Mouse (Mus musculus) limb, embryonic 12.5 days (tissue): ENCODE data around the gene Il17ra. TPM values are rescaled to one million over a fixed set of nuclear protein-coding genes. Genes with fewer than 3 reads are reported as not detected.

Experiments used
- ATAC-seq: fragments of 200-750 bp; cut with Nextera tagmentation; 2 replicates; pipeline ENCODE4 v1.8.0; 2017; ENCODE audit warnings: low read depth, moderate TSS enrichment; ENCODE audit not compliant: insufficient number of reproducible peaks, insufficient read depth, low FRiP score, low TSS enrichment
- H3K27ac ChIP-seq: fragments of 300-500 bp; sonication (generic); 2 replicates; pipeline ENCODE4 v1.5.1; 2016; ENCODE audit warnings: mild to moderate bottlenecking, moderate library complexity
- H3K27me3 ChIP-seq: fragments of 300-500 bp; sonication (generic); 2 replicates; pipeline ENCODE4 v1.6.1; 2016; ENCODE audit warnings: mild to moderate bottlenecking, moderate library complexity
- H3K36me3 ChIP-seq: fragments of 300-500 bp; sonication (generic); 2 replicates; pipeline ENCODE4 v1.6.1; 2016; ENCODE audit warnings: mild to moderate bottlenecking, moderate library complexity
- H3K4me1 ChIP-seq: fragments of 300-500 bp; sonication (generic); replicated peaks from 2 replicates; pipeline ENCODE4 v1.6.1; 2016
- H3K4me2 ChIP-seq: fragments of 300-500 bp; sonication (generic); 2 replicates; pipeline ENCODE4 v1.6.1; 2016; ENCODE audit warnings: mild to moderate bottlenecking, moderate library complexity
- H3K4me3 ChIP-seq: fragments of 300-500 bp; sonication (generic); replicated peaks from 2 replicates; pipeline ENCODE4 v1.5.1; 2016; ENCODE audit warnings: mild to moderate bottlenecking
- H3K9ac ChIP-seq: fragments of 300-500 bp; sonication (generic); replicated peaks from 2 replicates; pipeline ENCODE4 v1.6.1; 2016; ENCODE audit warnings: mild to moderate bottlenecking, moderate library complexity
- H3K9me3 ChIP-seq: fragments of 300-500 bp; sonication (generic); 2 replicates; pipeline ENCODE4 v1.6.1; 2016; ENCODE audit warnings: mild to moderate bottlenecking, moderate library complexity
- WGBS: fragments of 180-500 bp; shearing (Covaris S2); methylation state at CpG from one replicate; pipeline ENCODE4 v1.1.7; 2016; 5-methylcytosine and 5-hydroxymethylcytosine counted together
- polyA plus RNA-seq: library from polyadenylated mRNA; unstranded; fragments of >200 nt; fragmentation: Nextera tagmentation; extraction: Ambion mirVana; gene quantifications from 2 replicates; pipeline ENCODE4 v1.2.1, GENCODE M21; 2016

Gene Il17ra
- polyA plus RNA-seq, 1 experiment from 2014 or later, result 3.8 TPM

DNA sequence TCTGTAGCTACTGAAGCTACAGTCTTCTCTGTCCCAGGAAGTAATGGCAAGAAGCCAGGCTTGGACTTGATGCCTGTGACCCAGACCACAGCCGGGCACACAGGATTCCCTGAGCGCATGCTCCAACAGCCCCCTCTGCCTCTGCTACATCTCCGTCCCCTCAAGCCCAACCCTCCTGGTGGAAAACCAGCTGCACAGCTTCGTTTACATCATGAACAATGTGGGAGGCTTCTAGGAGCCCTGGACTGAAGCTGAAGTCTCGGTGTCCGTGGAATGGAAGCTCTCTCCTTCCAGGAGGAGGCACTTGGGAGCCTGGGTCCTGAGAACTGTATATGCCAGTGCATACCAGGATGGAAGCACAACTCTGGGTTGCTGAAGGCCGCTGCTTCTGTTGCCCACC lies 46.9 kb downstream of the Il17ra start:
- no peak for ATAC-seq
- Histone ChIP-seq H3K4me2 (no peak overlapping the region), H3K4me1 (peaks cover 8% of the 10 kb centered on the region; the same call in 1 of the 2 replicates), H3K36me3 (peaks cover 75% of the 10 kb centered on the region), H3K9me3 (no peaks in the 10 kb centered on the region), H3K4me3 (no peak overlapping the region), H3K27me3 (no peaks in the 10 kb centered on the region), H3K9ac (no peak overlapping the region), H3K27ac (no peak overlapping the region)
- WGBS, result 83% methylated on average over 7 of the region's 7 CpGs

DNA sequence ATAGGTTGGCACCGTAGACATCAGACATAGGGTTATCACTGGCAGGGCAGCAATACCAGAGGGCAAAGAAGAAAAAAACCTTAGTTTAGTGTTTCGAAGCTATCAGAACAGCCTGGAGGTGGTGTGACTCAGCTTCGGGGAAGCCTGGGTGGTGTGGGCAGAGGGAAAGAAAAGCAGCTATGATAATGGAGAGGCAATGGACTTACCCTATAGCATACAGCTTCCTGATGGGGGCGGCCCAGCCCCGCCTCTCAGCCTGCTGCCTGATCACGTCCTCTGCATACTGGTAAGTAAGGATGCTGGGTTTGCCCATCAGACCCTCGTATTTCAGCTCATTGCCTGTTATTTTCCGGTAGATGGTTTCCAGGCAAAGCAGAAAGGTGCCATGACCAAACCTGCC lies 47.4 kb downstream of the Il17ra start:
- no peak overlapping the region for H3K4me3 ChIP-seq
- no peaks in the 10 kb centered on the region for H3K9me3 ChIP-seq
- H3K27me3 ChIP-seq, result no peaks in the 10 kb centered on the region
- no peak overlapping the region for H3K4me2 ChIP-seq
- no peak overlapping the region for H3K9ac ChIP-seq
- peaks cover 79% of the 10 kb centered on the region for H3K36me3 ChIP-seq
- ATAC-seq, result no peak
- H3K4me1 ChIP-seq, result peaks cover 5% of the 10 kb centered on the region; the same call in 1 of the 2 replicates
- WGBS, result 88% methylated on average over 8 of the region's 8 CpGs
- H3K27ac ChIP-seq, result no peak overlapping the region

DNA sequence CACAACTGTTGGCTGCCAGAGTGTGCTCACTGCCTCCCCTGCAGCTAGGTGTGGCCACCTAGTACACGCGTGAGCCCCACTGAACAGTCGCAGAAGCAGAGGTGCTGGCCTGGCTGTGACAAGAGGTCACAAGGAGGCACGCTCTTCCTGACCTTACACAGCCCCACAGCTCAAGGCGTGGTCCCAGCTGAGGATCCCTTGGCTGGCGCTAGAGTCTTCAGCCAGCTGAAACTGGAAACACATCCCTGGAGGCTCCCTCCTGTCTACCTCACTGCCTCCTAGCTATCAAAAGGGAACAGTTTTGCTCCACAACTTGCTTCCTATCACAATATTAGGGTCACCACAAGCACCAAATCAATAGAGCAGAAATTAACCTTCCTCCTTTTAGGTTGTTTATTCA lies 48.2 kb downstream of the Il17ra start:
- ATAC-seq, result no peak
- 72% methylated on average over 6 of the region's 6 CpGs for WGBS
- H3K36me3 ChIP-seq, result peaks cover 87% of the 10 kb centered on the region

DNA sequence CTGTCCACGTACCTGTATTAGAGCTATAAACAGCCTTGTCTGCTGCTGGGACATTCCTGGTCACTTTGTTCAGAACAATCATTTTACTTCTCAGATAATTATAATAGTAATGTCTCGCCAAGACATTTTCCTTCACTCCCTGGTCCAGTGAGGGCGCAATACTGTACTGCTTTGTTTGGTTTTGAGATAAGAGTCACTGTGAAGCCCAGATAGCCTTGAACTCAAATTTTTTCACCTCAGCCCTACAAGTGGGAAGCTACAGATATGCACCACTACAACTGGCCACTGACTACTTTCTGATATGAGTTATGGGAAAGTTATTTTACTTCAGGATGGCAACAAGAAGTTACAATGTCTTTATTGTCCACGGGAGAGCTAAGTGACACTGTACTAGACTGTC lies 53.4 kb downstream of the Il17ra start:
- no peak overlapping the region for H3K4me2 ChIP-seq
- H3K9ac ChIP-seq, result no peak overlapping the region
- H3K36me3 ChIP-seq, result peaks cover 85% of the 10 kb centered on the region
- no peaks in the 10 kb centered on the region for H3K9me3 ChIP-seq
- no peak overlapping the region for H3K27ac ChIP-seq
- no peak overlapping the region for H3K4me3 ChIP-seq
- no peaks in the 10 kb centered on the region for H3K27me3 ChIP-seq
- no peak for ATAC-seq
- WGBS, result 96% methylated on average over 4 of the region's 4 CpGs
- H3K4me1 ChIP-seq, result no peaks in the 10 kb centered on the region

More for the DNA sequence above, 48.2 kb downstream of the Il17ra start:
- Histone ChIP-seq H3K4me3 (no peak overlapping the region), H3K9me3 (no peaks in the 10 kb centered on the region), H3K9ac (no peak overlapping the region), H3K4me1 (no peaks in the 10 kb centered on the region), H3K27me3 (no peaks in the 10 kb centered on the region), H3K27ac (no peak overlapping the region), H3K4me2 (no peak overlapping the region)

DNA sequence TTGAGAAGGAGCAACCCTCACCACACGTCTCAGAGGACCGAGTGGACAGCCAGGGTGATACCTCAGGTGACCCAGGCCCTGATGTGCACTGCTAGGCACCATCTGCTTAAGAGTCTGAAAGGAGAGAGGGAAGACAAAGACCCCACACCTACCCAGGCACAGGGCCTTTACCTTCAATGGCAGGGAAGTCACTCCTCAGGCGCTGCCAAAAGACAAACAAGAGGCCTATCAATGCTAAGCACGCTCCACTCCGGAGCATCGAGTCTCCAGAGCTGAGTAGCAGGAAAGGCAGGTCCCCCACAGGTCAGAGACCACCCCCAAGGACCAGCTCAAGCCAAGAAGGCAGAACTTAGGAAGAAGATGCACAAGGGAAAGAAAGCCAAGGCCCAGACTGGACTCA lies 53.8 kb downstream of the Il17ra start:
- Histone ChIP-seq H3K9me3 (no peaks in the 10 kb centered on the region), H3K27me3 (no peaks in the 10 kb centered on the region), H3K9ac (no peak overlapping the region), H3K27ac (no peak overlapping the region), H3K36me3 (peaks cover 85% of the 10 kb centered on the region), H3K4me2 (no peak overlapping the region), H3K4me1 (no peaks in the 10 kb centered on the region), H3K4me3 (no peak overlapping the region)
- WGBS, result 89% methylated on average over 6 of the region's 6 CpGs
- no peak for ATAC-seq

DNA sequence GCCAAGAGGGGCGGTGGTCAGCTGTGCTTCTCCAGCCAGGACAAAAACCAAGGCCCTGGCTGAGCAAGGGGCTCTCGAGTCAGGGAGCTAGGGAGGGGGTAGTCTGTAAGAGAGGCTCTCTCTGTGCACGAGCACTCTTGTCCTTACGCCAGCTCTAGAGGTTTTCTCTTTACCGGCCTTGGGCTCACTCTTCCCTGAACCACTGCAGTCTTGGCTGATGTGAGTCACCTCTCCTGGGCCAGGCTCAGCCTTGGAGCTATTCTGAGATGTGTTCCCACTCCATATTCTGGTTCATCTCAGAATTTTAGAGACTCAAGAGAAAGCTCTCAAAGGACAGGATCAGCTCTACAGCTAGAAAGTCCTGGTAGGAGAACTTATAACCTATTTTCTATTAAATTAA lies 54.3 kb downstream of the Il17ra start:
- no peak overlapping the region for H3K27ac ChIP-seq
- H3K9ac ChIP-seq, result no peak overlapping the region
- H3K9me3 ChIP-seq, result no peaks in the 10 kb centered on the region
- no peak overlapping the region for H3K4me3 ChIP-seq
- WGBS, result 87% methylated on average over 5 of the region's 5 CpGs
- no peak overlapping the region for H3K4me2 ChIP-seq
- no peaks in the 10 kb centered on the region for H3K27me3 ChIP-seq
- no peak for ATAC-seq
- H3K4me1 ChIP-seq, result no peaks in the 10 kb centered on the region
- peaks cover 89% of the 10 kb centered on the region for H3K36me3 ChIP-seq

DNA sequence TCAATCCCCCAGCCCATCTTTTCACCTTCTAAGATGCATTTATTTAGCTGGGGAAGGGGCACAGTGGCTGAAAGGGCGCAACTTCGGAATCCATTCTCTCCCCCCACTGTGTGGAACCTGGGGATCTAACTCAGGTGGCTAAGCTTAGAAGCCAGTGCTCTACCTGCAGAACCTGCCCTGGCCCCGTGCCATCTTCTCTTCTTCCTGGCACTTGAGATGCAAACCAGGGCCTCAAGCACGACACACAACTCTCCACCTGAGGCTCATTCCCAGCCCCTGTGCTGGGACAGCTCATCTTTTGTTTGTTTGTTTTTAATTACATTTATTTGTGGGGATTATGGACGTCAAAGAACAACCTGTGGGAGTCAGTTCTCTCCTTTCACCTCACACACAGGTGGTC lies 56.6 kb downstream of the Il17ra start:
- Histone ChIP-seq H3K4me1 (no peaks in the 10 kb centered on the region), H3K4me3 (no peak overlapping the region), H3K9me3 (no peaks in the 10 kb centered on the region), H3K9ac (no peak overlapping the region), H3K36me3 (peaks cover 77% of the 10 kb centered on the region), H3K4me2 (no peak overlapping the region), H3K27ac (no peak overlapping the region), H3K27me3 (no peaks in the 10 kb centered on the region)
- no peak for ATAC-seq
- WGBS, result 84% methylated on average over 5 of the region's 5 CpGs

DNA sequence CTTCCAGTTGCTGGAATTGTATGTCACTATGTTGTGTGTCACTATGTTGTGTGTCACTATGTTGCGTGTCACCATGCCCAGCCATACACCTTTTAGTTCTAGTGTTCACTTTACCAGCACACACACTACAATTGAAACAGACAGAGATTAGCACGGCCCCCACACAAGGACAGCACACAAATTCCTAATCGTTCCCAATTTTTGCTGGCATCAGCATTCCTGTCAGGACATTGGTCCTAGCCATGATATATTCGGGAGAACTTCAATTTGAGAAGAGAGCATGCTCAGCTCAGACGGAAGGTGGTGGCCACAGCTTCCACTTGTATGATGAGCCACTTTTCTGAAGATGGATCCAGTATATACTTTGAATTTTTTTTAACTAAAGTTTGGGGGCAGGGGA lies 61.7 kb downstream of the Il17ra start:
- WGBS, result 94% methylated on average over 5 of the region's 5 CpGs
- ATAC-seq, result no peak
- no peaks in the 10 kb centered on the region for H3K27me3 ChIP-seq

DNA sequence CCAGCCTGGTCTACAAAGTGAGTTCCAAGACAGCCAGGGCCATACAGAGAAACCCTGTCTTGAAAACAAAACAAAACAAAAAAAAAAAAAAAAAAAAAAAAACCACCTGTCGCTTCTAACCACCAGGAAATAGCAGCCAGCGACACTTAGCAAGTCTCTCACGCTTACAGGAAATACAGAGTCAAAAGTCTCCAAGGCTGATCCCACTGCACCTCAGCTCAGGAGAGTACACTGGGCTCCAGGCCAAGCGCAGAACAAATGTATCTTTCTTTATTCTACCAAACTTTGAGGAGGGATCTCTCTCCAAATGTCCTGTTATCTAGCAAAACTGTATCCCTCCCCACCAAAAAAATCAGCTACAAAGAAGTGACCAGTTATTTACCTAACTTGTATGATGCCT lies 66.1 kb downstream of the Il17ra start:
- H3K27ac ChIP-seq, result no peak overlapping the region
- WGBS, result 84% methylated on average over 4 of the region's 4 CpGs
- H3K4me2 ChIP-seq, result no peak overlapping the region

More for the DNA sequence above, 61.7 kb downstream of the Il17ra start:
- Histone ChIP-seq H3K9ac (no peak overlapping the region), H3K27ac (no peak overlapping the region), H3K4me2 (no peak overlapping the region), H3K36me3 (peaks cover 43% of the 10 kb centered on the region), H3K9me3 (no peaks in the 10 kb centered on the region), H3K4me3 (no peak overlapping the region), H3K4me1 (peaks cover 6% of the 10 kb centered on the region)

DNA sequence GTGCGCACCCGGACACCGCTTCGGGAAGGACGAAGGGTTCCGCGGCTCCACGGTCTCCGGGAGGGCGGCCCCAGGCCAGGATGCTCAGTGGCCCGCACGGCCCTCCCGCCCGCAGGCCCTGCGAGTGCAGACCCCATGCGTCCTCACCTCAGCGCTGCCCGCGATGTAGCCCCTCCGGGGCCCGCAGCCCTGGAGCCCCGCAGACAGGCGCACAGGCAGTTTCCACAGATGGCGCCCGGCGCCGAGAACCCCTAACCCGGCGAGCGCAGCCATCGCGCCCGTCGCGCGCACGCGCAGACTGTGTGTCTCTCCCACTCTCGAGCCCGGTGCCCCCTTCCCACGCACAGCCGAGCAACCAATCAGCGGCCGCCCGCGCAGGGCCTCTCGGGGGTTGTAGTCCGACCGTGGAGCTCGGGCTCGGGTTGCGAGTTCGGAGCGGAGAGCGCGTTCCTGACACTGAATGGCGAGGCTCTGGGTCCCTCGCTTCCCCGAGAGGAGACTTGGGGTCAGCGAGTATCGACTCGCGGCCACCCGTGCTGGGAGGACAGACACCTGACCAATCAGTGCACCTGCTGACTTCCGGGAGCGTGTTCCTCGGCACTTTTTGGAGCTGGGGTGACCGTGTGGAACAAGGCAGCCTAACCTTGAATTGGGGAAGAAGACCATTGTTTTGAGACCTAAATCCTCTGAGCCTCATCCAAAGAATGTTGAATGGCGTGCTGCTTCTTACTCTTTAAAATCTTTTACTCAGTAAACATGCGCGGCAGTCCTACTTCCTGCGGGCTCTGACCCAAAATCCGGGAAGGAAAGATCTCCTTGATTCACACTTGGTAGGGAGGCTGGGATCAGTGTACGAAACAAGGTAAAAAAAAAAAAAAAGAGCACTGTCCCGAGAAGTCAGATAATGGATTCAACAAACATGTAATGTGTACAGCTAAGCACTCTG lies 68.2 kb downstream of the Il17ra start, which contains the start of gene Hdhd5:
Gene Hdhd5 (minus strand): TSS at position 300 of the 946 bp plus-strand sequence.
- ATAC-seq, result peak; percentile 95
- Histone ChIP-seq H3K27ac (no peak within 1 kb of the TSS), H3K27me3 (no peaks in the 10 kb centered on the region), H3K9me3 (no peaks in the 10 kb centered on the region), H3K4me1 (peaks cover 12% of the 10 kb centered on the region), H3K4me3 (peak within 1 kb of the TSS; percentile 94), H3K4me2 (peak within 1 kb of the TSS; percentile 74), H3K36me3 (peaks cover 7% of the 10 kb centered on the region; the same call in 1 of the 2 replicates), H3K9ac (peak within 1 kb of the TSS; percentile 88)
- under 1% methylated on average over 75 of the region's 75 CpGs for WGBS

More for the DNA sequence above, 66.1 kb downstream of the Il17ra start:
- H3K4me1 ChIP-seq, result peaks cover 12% of the 10 kb centered on the region
- no peaks in the 10 kb centered on the region for H3K9me3 ChIP-seq
- no peak overlapping the region for H3K9ac ChIP-seq
- H3K36me3 ChIP-seq, result peaks cover 7% of the 10 kb centered on the region; the same call in 1 of the 2 replicates
- H3K27me3 ChIP-seq, result no peaks in the 10 kb centered on the region
- H3K4me3 ChIP-seq, result 0 out of 2 replicates have a peak overlapping the region, but pooled peaks have one; percentile 6
- ATAC-seq, result no peak

DNA sequence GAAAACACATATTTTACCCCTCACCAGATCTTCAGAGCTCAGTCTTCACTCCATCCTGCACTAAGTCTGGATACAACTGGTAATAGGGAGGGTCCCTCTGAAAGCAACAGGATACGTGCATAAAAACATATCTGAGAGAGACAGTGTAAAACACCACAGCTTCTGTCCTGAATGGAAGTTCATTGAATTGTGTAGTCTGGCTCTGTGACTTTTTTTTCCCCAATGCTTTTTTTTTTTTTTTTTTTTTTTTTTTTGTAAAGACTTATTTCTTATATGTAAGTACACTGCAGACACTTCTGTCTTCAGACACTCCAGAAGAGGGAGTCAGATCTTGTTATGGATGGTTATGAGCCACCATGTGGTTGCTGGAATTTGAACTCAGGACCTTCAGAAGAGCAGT lies 69.5 kb downstream of the Il17ra start:
- Histone ChIP-seq H3K9me3 (no peaks in the 10 kb centered on the region), H3K4me3 (no peak overlapping the region), H3K27me3 (no peaks in the 10 kb centered on the region), H3K9ac (no peak overlapping the region), H3K4me2 (no peak overlapping the region; the same call in 1 of the 2 replicates), H3K36me3 (peaks cover 7% of the 10 kb centered on the region; the same call in 1 of the 2 replicates), H3K4me1 (peaks cover 12% of the 10 kb centered on the region), H3K27ac (no peak overlapping the region)
- ATAC-seq, result no peak
- 89% methylated on average over 1 of the region's 1 CpGs for WGBS
